Mouse (Mus musculus): ENCODE results near the gene Adipoq. TPM values are rescaled to one million over a fixed set of nuclear protein-coding genes. Genes with fewer than 3 reads are reported as not detected.
A peak's percentile ranks its signal among the peaks of the same experiment; 100 is the strongest.
"Not testable (repeated sequence)": the region's sequence is repeated elsewhere in the genome, so short reads cannot be mapped to it uniquely, and the experiment has no call there.

Gene Adipoq
- total RNA-seq, 1 experiment = 0.22 TPM

DNA sequence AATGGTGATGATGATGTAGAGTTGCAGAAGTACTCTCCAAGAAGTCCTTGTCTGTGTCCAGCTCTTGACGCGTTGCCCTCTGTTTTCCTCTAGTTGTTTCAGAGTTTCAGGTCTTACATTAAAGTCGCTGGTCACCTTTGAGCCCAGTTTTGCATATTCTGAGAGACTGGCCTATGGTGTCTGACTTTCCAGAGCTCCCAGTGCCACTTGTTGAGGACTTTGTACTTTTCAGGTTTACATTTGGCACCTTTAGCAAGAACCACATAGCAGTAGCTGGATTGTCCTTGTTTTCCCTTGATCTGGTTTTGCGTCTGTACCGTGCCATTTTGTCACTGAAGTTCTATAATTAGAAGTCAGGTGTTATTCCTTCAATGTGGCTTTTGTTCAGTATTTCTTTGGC, 27.6 kb downstream of the Adipoq start:
- no peak overlapping the region for H3K9ac ChIP-seq (ENCODE audit: insufficient read depth, low read depth, low read length, poor library complexity, severe bottlenecking)
- DNase-seq (ENCODE audit: low read depth, low spot score) = no peak
- in situ Hi-C loops (cut with MboI; ENCODE audit: low sequenced_read_pairs in 2 of 2, unreplicated experiment in 2 of 2) = loop anchor here in 1 of 2 experiments (25.0 kb wide), 1 partner anchor 238 kb away; no protein-coding TSS in a partner anchor

DNA sequence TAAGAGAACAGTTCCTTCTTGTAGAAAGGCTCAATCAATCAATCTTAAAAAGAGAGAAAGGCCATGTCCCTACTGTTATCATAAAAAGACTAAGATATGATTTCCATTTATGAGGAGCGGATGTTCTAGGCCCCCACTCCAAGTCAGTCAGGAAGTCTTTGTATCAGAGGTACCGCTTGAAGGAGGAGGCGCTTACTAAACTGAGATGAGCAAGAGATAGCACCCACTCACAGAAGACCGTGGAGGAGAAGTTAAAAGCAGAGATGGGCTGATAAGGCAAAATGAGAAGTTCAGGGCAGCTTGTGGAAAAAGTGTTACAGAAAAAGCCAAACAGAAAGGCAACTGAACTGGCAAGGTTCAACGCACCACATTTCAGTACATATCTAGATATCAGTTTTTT, 28.5 kb downstream of the Adipoq start:
- Histone ChIP-seq H3K36me3 (ENCODE audit: control insufficient read depth, insufficient read depth, low read length, poor library complexity, severe bottlenecking) (no peaks in the 10 kb centered on the region), H3K9ac (ENCODE audit: insufficient read depth, low read depth, low read length, poor library complexity, severe bottlenecking) (no peak overlapping the region), H3K27ac (ENCODE audit: insufficient read depth, low read depth, low read length, poor library complexity, severe bottlenecking) (no peak overlapping the region), H3K9me3 (ENCODE audit: control insufficient read depth, insufficient read depth, low read depth, low read length) (no peaks in the 10 kb centered on the region), H3K4me3 (ENCODE audit: insufficient read depth in 1 of 2, low read depth in 1 of 2, low read length in 2 of 2, poor library complexity in 1 of 2, severe bottlenecking in 1 of 2) (no peak overlapping the region), H3K4me1 (ENCODE audit: control insufficient read depth in 2 of 2, insufficient read depth in 2 of 2, low read length in 2 of 2, poor library complexity in 1 of 2) (peaks cover 0 to 3% of the 10 kb centered on the region in 2 experiments; a peak in 1 of 4 replicates)
- in situ Hi-C loops (cut with MboI; ENCODE audit: low sequenced_read_pairs in 2 of 2, unreplicated experiment in 2 of 2) = loop anchor here in 1 of 2 experiments (25.0 kb wide), 1 partner anchor 237 kb away; no protein-coding TSS in a partner anchor
- no peak for TF ChIP-seq ZNF384 (IDR thresholded peaks at IDR 0.05; ENCODE audit: low read depth, low read length)
- TF ChIP-seq ZC3H11A (IDR thresholded peaks at IDR 0.05; ENCODE audit: borderline replicate concordance, low read depth, low read length) = no peak
- no peak for TF ChIP-seq HCFC1 (IDR thresholded peaks at IDR 0.05; ENCODE audit: borderline replicate concordance, insufficient read depth, low read length)
- no peak for DNase-seq (ENCODE audit: low read depth, low spot score)

More for the DNA sequence above, 27.6 kb downstream of the Adipoq start:
- no peaks in the 10 kb centered on the region for H3K4me1 ChIP-seq (ENCODE audit: control insufficient read depth in 2 of 2, insufficient read depth in 2 of 2, low read length in 2 of 2, poor library complexity in 1 of 2)
- no peaks in the 10 kb centered on the region for H3K9me3 ChIP-seq (ENCODE audit: control insufficient read depth, insufficient read depth, low read depth, low read length)
- H3K36me3 ChIP-seq (ENCODE audit: control insufficient read depth, insufficient read depth, low read length, poor library complexity, severe bottlenecking) = no peaks in the 10 kb centered on the region
- no peak for TF ChIP-seq HCFC1 (IDR thresholded peaks at IDR 0.05; ENCODE audit: borderline replicate concordance, insufficient read depth, low read length)
- no peak for TF ChIP-seq CHD2 (IDR thresholded peaks at IDR 0.05; ENCODE audit: low read depth, low read length)
- TF ChIP-seq ZNF384 (IDR thresholded peaks at IDR 0.05; ENCODE audit: low read depth, low read length) = no peak
- no peak for TF ChIP-seq ZC3H11A (IDR thresholded peaks at IDR 0.05; ENCODE audit: borderline replicate concordance, low read depth, low read length)
- no peak for TF ChIP-seq MAFK (IDR thresholded peaks at IDR 0.05; ENCODE audit: insufficient read depth, low read depth, low read length)
- no peak overlapping the region for H3K4me3 ChIP-seq (ENCODE audit: insufficient read depth in 1 of 2, low read depth in 1 of 2, low read length in 2 of 2, poor library complexity in 1 of 2, severe bottlenecking in 1 of 2)
- H3K27ac ChIP-seq (ENCODE audit: insufficient read depth, low read depth, low read length, poor library complexity, severe bottlenecking) = no peak overlapping the region

DNA sequence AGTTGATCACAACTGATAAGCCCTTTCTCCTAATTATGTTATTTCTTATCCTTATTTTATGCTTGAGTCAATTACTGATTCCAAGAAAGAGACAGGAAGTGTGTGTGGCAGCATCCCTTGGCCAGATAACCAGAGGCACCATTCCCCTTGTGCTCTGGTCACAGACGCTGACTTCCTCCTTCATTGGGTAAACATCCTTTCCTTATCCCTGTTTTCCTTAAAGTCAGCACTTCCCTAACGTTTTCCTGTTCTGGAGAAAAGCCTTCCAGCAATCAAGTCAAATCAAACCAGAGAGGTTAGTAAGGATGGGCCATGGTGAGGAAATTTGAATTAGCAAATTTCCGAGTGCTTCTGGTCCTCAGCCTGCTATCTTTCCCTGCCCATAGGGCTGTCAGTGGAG, 29.6 kb downstream of the Adipoq start:
- Histone ChIP-seq H3K9me3 (ENCODE audit: control insufficient read depth, insufficient read depth, low read depth, low read length) (no peaks in the 10 kb centered on the region), H3K36me3 (ENCODE audit: control insufficient read depth, insufficient read depth, low read length, poor library complexity, severe bottlenecking) (no peaks in the 10 kb centered on the region), H3K4me1 (ENCODE audit: control insufficient read depth in 2 of 2, insufficient read depth in 2 of 2, low read length in 2 of 2, poor library complexity in 1 of 2) (peaks cover 0 to 3% of the 10 kb centered on the region in 2 experiments; a peak in 1 of 4 replicates), H3K9ac (ENCODE audit: insufficient read depth, low read depth, low read length, poor library complexity, severe bottlenecking) (no peak overlapping the region), H3K4me3 (ENCODE audit: insufficient read depth in 1 of 2, low read depth in 1 of 2, low read length in 2 of 2, poor library complexity in 1 of 2, severe bottlenecking in 1 of 2) (no peak overlapping the region), H3K27ac (ENCODE audit: insufficient read depth, low read depth, low read length, poor library complexity, severe bottlenecking) (no peak overlapping the region)
- in situ Hi-C loops (cut with MboI; ENCODE audit: low sequenced_read_pairs in 2 of 2, unreplicated experiment in 2 of 2) = no loop called here
- DNase-seq (ENCODE audit: low read depth, low spot score) = no peak
- TF ChIP-seq MAFK (IDR thresholded peaks at IDR 0.05; ENCODE audit: insufficient read depth, low read depth, low read length) (no peak), ZNF384 (IDR thresholded peaks at IDR 0.05; ENCODE audit: low read depth, low read length) (no peak), CHD2 (IDR thresholded peaks at IDR 0.05; ENCODE audit: low read depth, low read length) (no peak), HCFC1 (IDR thresholded peaks at IDR 0.05; ENCODE audit: borderline replicate concordance, insufficient read depth, low read length) (no peak), ZC3H11A (IDR thresholded peaks at IDR 0.05; ENCODE audit: borderline replicate concordance, low read depth, low read length) (no peak)

DNA sequence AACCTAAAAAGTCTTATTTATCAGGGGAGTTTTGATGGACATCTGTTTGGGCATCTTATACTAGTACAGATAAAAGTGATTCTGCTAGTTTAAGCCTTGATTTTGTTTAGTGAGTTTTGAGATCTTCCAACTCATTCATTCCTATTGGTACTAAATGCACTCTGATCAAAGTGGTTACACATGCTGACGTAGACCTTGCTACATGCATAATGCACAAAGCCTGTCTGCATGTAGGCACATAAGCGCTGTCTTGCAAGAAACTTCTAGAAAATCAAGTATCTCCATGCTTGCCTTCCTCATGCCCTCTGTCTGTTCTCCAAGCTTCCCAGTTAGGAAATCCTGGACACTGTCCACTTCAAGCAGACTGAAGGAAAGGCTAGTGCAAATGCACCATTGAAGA, 31.5 kb downstream of the Adipoq start:
- no peak overlapping the region for H3K27ac ChIP-seq (ENCODE audit: insufficient read depth, low read depth, low read length, poor library complexity, severe bottlenecking)
- H3K9ac ChIP-seq (ENCODE audit: insufficient read depth, low read depth, low read length, poor library complexity, severe bottlenecking) = no peak overlapping the region
- no peak for TF ChIP-seq ZC3H11A (IDR thresholded peaks at IDR 0.05; ENCODE audit: borderline replicate concordance, low read depth, low read length)
- TF ChIP-seq HCFC1 (IDR thresholded peaks at IDR 0.05; ENCODE audit: borderline replicate concordance, insufficient read depth, low read length) = no peak
- TF ChIP-seq ZNF384 (IDR thresholded peaks at IDR 0.05; ENCODE audit: low read depth, low read length) = no peak
- TF ChIP-seq MAFK (IDR thresholded peaks at IDR 0.05; ENCODE audit: insufficient read depth, low read depth, low read length) = no peak
- TF ChIP-seq CHD2 (IDR thresholded peaks at IDR 0.05; ENCODE audit: low read depth, low read length) = no peak
- no peaks in the 10 kb centered on the region for H3K9me3 ChIP-seq (ENCODE audit: control insufficient read depth, insufficient read depth, low read depth, low read length)
- H3K36me3 ChIP-seq (ENCODE audit: control insufficient read depth, insufficient read depth, low read length, poor library complexity, severe bottlenecking) = no peaks in the 10 kb centered on the region
- H3K4me3 ChIP-seq (ENCODE audit: insufficient read depth in 1 of 2, low read depth in 1 of 2, low read length in 2 of 2, poor library complexity in 1 of 2, severe bottlenecking in 1 of 2) = no peak overlapping the region
- H3K4me1 ChIP-seq (ENCODE audit: control insufficient read depth in 2 of 2, insufficient read depth in 2 of 2, low read length in 2 of 2, poor library complexity in 1 of 2) = peaks cover 0 to 3% of the 10 kb centered on the region in 2 experiments; a peak in 1 of 4 replicates
- DNase-seq (ENCODE audit: low read depth, low spot score) = no peak
- in situ Hi-C loops (cut with MboI; ENCODE audit: low sequenced_read_pairs in 2 of 2, unreplicated experiment in 2 of 2) = no loop called here

DNA sequence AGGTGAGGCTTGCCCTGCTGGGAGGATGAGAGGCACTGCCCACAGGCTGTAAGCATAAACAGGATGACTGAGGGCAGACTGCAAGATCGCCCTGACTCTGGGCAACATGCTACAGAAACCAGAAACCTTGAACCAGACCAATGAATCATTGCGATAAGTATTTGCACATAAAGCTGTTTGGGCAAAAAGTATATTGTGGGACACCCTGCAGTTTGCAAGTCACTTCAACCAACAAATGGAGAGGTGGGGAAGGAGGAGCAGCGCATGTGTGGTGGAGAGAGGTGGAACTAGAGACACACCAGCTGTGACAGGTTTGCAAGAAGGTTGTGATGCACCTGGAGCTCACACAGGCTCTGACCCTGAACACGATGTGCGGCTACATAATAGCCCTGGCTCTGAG, 32.5 kb downstream of the Adipoq start:
- DNase-seq (ENCODE audit: low read depth, low spot score) = no peak
- in situ Hi-C loops (cut with MboI; ENCODE audit: low sequenced_read_pairs in 2 of 2, unreplicated experiment in 2 of 2) = no loop called here
- H3K9ac ChIP-seq (ENCODE audit: insufficient read depth, low read depth, low read length, poor library complexity, severe bottlenecking) = no peak overlapping the region
- no peaks in the 10 kb centered on the region for H3K36me3 ChIP-seq (ENCODE audit: control insufficient read depth, insufficient read depth, low read length, poor library complexity, severe bottlenecking)
- peaks cover 0 to 3% of the 10 kb centered on the region in 2 experiments; a peak in 1 of 4 replicates for H3K4me1 ChIP-seq (ENCODE audit: control insufficient read depth in 2 of 2, insufficient read depth in 2 of 2, low read length in 2 of 2, poor library complexity in 1 of 2)
- TF ChIP-seq ZC3H11A (IDR thresholded peaks at IDR 0.05; ENCODE audit: borderline replicate concordance, low read depth, low read length) (no peak), ZNF384 (IDR thresholded peaks at IDR 0.05; ENCODE audit: low read depth, low read length) (no peak), CHD2 (IDR thresholded peaks at IDR 0.05; ENCODE audit: low read depth, low read length) (no peak), MAFK (IDR thresholded peaks at IDR 0.05; ENCODE audit: insufficient read depth, low read depth, low read length) (no peak), HCFC1 (IDR thresholded peaks at IDR 0.05; ENCODE audit: borderline replicate concordance, insufficient read depth, low read length) (no peak)
- no peak overlapping the region for H3K4me3 ChIP-seq (ENCODE audit: insufficient read depth in 1 of 2, low read depth in 1 of 2, low read length in 2 of 2, poor library complexity in 1 of 2, severe bottlenecking in 1 of 2)
- no peak overlapping the region for H3K27ac ChIP-seq (ENCODE audit: insufficient read depth, low read depth, low read length, poor library complexity, severe bottlenecking)
- no peaks in the 10 kb centered on the region for H3K9me3 ChIP-seq (ENCODE audit: control insufficient read depth, insufficient read depth, low read depth, low read length)

DNA sequence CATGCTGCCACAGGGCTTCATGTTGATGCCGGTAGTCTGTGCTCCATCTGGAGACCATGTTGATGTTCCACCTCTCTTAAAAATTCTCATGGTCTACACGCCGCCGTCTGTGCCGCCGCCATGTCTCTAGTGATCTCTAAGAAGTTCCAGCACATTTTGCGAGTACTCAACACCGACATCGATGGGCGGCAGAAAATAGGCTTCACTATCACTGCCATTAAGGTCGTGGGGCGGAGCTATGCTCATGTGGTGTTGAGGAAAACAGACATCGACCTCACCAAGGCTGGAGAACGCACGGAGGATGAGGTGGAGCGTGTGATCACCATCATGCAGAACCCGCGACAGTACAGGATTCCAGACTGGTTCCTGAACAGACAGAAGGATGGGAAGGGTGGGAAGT, 33.1 kb downstream of the Adipoq start:
- H3K9me3 ChIP-seq (ENCODE audit: control insufficient read depth, insufficient read depth, low read depth, low read length); H3K9ac ChIP-seq (ENCODE audit: insufficient read depth, low read depth, low read length, poor library complexity, severe bottlenecking); in situ Hi-C loops (cut with MboI; ENCODE audit: low sequenced_read_pairs in 2 of 2, unreplicated experiment in 2 of 2); H3K36me3 ChIP-seq (ENCODE audit: control insufficient read depth, insufficient read depth, low read length, poor library complexity, severe bottlenecking); DNase-seq (ENCODE audit: low read depth, low spot score); H3K4me1 ChIP-seq (ENCODE audit: control insufficient read depth in 2 of 2, insufficient read depth in 2 of 2, low read length in 2 of 2, poor library complexity in 1 of 2); H3K27ac ChIP-seq (ENCODE audit: insufficient read depth, low read depth, low read length, poor library complexity, severe bottlenecking): not testable (repeated sequence)
- H3K4me3 ChIP-seq (ENCODE audit: insufficient read depth in 1 of 2, low read depth in 1 of 2, low read length in 2 of 2, poor library complexity in 1 of 2, severe bottlenecking in 1 of 2) = peak overlapping the region; percentile 35 to 56

Measured in ES-E14 (cell line).